Mouse (Mus musculus): Measurements from ENCODE around the gene Ssr4. TPM values are rescaled to one million over a fixed set of nuclear protein-coding genes. Genes with fewer than 3 reads are reported as not detected.
"Not testable (repeated sequence)": the region's sequence is repeated elsewhere in the genome, so short reads cannot be mapped to it uniquely, and the experiment has no call there.

Ssr4 gene
- 290 and 294 TPM in 2 replicates for total RNA-seq (2012; rRNA removed)

DNA sequence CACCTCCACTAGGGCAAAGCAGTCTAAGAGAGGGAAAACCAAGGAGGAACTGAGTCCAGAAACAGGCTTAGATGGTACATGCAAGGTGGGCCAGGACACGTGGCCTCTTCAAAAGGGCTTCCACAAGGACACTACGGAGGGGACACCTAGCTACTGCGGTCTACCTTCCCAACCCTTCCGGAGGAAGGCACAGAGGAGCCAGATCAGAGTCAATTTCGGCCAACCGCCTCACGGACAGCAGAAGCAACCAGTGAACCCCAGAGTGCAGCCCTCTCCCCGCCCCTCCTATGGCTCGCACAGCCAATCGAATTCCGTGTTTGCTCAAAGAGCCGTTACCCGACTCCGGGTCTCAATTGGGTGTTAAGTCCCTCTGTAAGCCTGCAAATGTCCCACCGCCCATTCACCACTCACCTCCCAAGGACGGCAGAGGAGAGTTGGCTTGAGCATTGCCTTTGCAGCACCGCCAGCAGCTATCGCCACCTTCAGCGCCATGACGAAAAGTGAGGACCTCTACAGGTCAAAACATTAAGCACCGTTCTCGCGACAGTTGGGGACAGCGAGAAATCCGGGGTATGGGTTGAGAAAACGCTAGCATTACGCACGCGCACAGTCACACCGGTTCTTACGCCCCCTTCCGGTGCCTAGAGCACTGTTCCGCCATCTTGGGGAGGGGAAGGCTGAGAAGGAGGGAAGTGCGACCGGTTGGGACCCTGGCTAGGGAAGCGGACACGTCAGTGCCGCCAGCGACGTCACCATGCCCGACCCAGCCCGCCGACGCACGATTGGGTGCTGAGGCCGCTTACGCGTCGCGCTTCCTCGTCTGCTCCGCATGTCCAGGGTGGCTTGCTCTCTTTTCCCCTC lies at the start of gene Ssr4, which contains the start of gene Idh3g:
TSS of gene Ssr4 (plus strand) at position 665 of the 861 bp plus-strand sequence.
TSS of gene Idh3g (minus strand) at position 534 of the 861 bp plus-strand sequence.
- in situ Hi-C loops (cut with MboI; ENCODE audit: low sequenced_read_pairs in 2 of 2, unreplicated experiment in 2 of 2), result no loop called here
- peak within 1 kb of the TSS; percentile 97 for H3K9ac ChIP-seq (ENCODE audit: insufficient read depth, low read depth, low read length, poor library complexity, severe bottlenecking)
- H3K4me3 ChIP-seq (ENCODE audit: insufficient read depth in 1 of 2, low read depth in 1 of 2, low read length in 2 of 2, poor library complexity in 1 of 2, severe bottlenecking in 1 of 2), result peak within 1 kb of the TSS; percentile 89 to 92
- H3K27ac ChIP-seq (ENCODE audit: insufficient read depth, low read depth, low read length, poor library complexity, severe bottlenecking), result peak within 1 kb of the TSS; percentile 95
- H3K9me3 ChIP-seq (ENCODE audit: control insufficient read depth, insufficient read depth, low read depth, low read length), result no peaks in the 10 kb centered on the region
- H3K4me1 ChIP-seq (ENCODE audit: control insufficient read depth in 2 of 2, insufficient read depth in 2 of 2, low read length in 2 of 2, poor library complexity in 1 of 2), result peaks cover 2 to 3% of the 10 kb centered on the region in 2 experiments; a peak in 2 of 4 replicates
- peaks cover 25% of the 10 kb centered on the region for H3K36me3 ChIP-seq (ENCODE audit: control insufficient read depth, insufficient read depth, low read length, poor library complexity, severe bottlenecking)
- peak; percentile 88 for DNase-seq (ENCODE audit: low read depth, low spot score)
- TF ChIP-seq MAFK (IDR thresholded peaks at IDR 0.05; ENCODE audit: insufficient read depth, low read depth, low read length) (no peak), ZNF384 (IDR thresholded peaks at IDR 0.05; ENCODE audit: low read depth, low read length) (no peak), ZC3H11A (IDR thresholded peaks at IDR 0.05; ENCODE audit: borderline replicate concordance, low read depth, low read length) (no peak), CHD2 (IDR thresholded peaks at IDR 0.05; ENCODE audit: low read depth, low read length) (peak; percentile 97), HCFC1 (IDR thresholded peaks at IDR 0.05; ENCODE audit: borderline replicate concordance, insufficient read depth, low read length) (peak; percentile 69; the same call in 1 of the 2 replicates)

DNA sequence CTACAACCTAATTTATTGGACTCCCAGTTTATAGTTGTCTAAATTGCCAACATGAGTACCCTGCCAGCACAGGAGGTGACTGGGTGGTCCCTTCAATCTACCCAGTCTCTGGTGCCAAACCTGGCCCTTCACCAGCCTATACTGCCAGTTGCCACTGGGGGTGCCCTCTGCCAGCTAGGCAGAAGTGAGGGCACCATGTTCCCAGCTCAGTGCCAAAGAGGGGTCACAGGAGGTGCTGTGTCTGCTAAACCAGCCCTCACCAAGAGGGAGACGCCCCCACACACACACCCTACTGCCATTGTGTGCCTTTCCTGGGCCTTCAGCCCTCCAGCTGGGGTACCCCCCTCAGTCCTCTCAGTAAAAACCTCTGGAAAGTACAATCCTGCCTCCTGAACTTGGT lies 48.7 kb upstream of the Ssr4 start:
- peak overlapping the region; percentile 94 for H3K27ac ChIP-seq (ENCODE audit: insufficient read depth, low read depth, low read length, poor library complexity, severe bottlenecking)
- TF ChIP-seq ZNF384 (IDR thresholded peaks at IDR 0.05; ENCODE audit: low read depth, low read length) (no peak), ZC3H11A (IDR thresholded peaks at IDR 0.05; ENCODE audit: borderline replicate concordance, low read depth, low read length) (no peak), MAFK (IDR thresholded peaks at IDR 0.05; ENCODE audit: insufficient read depth, low read depth, low read length) (no peak), HCFC1 (IDR thresholded peaks at IDR 0.05; ENCODE audit: borderline replicate concordance, insufficient read depth, low read length) (no peak), CHD2 (IDR thresholded peaks at IDR 0.05; ENCODE audit: low read depth, low read length) (no peak)
- in situ Hi-C loops (cut with MboI; ENCODE audit: low sequenced_read_pairs in 2 of 2, unreplicated experiment in 2 of 2), result no loop called here

DNA sequence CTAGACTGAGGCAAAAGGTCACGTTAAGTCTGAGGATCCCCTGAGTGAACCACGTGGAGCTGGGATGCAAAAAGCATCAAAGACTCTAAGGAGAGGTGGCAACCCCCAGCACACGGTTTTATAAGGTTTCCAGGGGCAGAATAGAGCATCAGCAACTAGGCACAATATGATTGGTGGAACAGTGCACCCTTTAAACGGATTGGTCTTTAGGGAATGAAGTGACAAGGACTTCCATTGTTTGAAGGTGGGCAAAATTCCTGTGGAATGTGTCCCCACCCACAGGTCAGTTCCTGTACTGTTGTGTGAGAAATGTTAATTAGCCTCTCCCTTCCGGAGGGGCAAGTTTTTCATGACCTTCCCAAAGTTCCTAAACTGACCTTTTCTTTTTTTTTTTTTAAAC lies 47.7 kb upstream of the Ssr4 start:
- Histone ChIP-seq H3K27ac (ENCODE audit: insufficient read depth, low read depth, low read length, poor library complexity, severe bottlenecking) (peak overlapping the region; percentile 94), H3K9me3 (ENCODE audit: control insufficient read depth, insufficient read depth, low read depth, low read length) (no peaks in the 10 kb centered on the region), H3K4me1 (ENCODE audit: control insufficient read depth in 2 of 2, insufficient read depth in 2 of 2, low read length in 2 of 2, poor library complexity in 1 of 2) (peaks cover 5 to 13% of the 10 kb centered on the region in 2 experiments; a peak in 3 of 4 replicates), H3K4me3 (ENCODE audit: insufficient read depth in 1 of 2, low read depth in 1 of 2, low read length in 2 of 2, poor library complexity in 1 of 2, severe bottlenecking in 1 of 2) (no peak overlapping the region), H3K9ac (ENCODE audit: insufficient read depth, low read depth, low read length, poor library complexity, severe bottlenecking) (peak overlapping the region; percentile 54; the same call in 1 of the 2 replicates), H3K36me3 (ENCODE audit: control insufficient read depth, insufficient read depth, low read length, poor library complexity, severe bottlenecking) (no peaks in the 10 kb centered on the region)
- DNase-seq (ENCODE audit: low read depth, low spot score), result no peak
- in situ Hi-C loops (cut with MboI; ENCODE audit: low sequenced_read_pairs in 2 of 2, unreplicated experiment in 2 of 2), result no loop called here
- TF ChIP-seq ZNF384 (IDR thresholded peaks at IDR 0.05; ENCODE audit: low read depth, low read length), result no peak
- no peak for TF ChIP-seq MAFK (IDR thresholded peaks at IDR 0.05; ENCODE audit: insufficient read depth, low read depth, low read length)
- no peak for TF ChIP-seq HCFC1 (IDR thresholded peaks at IDR 0.05; ENCODE audit: borderline replicate concordance, insufficient read depth, low read length)
- TF ChIP-seq CHD2 (IDR thresholded peaks at IDR 0.05; ENCODE audit: low read depth, low read length), result 0 out of 2 replicates have a peak, but pooled peaks have one; percentile 8

More for the DNA sequence above, 48.7 kb upstream of the Ssr4 start:
- Histone ChIP-seq H3K4me3 (ENCODE audit: insufficient read depth in 1 of 2, low read depth in 1 of 2, low read length in 2 of 2, poor library complexity in 1 of 2, severe bottlenecking in 1 of 2) (no peak overlapping the region), H3K9ac (ENCODE audit: insufficient read depth, low read depth, low read length, poor library complexity, severe bottlenecking) (peak overlapping the region; percentile 54; the same call in 1 of the 2 replicates), H3K36me3 (ENCODE audit: control insufficient read depth, insufficient read depth, low read length, poor library complexity, severe bottlenecking) (no peaks in the 10 kb centered on the region), H3K9me3 (ENCODE audit: control insufficient read depth, insufficient read depth, low read depth, low read length) (no peaks in the 10 kb centered on the region), H3K4me1 (ENCODE audit: control insufficient read depth in 2 of 2, insufficient read depth in 2 of 2, low read length in 2 of 2, poor library complexity in 1 of 2) (peaks cover 5 to 13% of the 10 kb centered on the region in 2 experiments; a peak in 3 of 4 replicates)
- DNase-seq (ENCODE audit: low read depth, low spot score), result no peak

DNA sequence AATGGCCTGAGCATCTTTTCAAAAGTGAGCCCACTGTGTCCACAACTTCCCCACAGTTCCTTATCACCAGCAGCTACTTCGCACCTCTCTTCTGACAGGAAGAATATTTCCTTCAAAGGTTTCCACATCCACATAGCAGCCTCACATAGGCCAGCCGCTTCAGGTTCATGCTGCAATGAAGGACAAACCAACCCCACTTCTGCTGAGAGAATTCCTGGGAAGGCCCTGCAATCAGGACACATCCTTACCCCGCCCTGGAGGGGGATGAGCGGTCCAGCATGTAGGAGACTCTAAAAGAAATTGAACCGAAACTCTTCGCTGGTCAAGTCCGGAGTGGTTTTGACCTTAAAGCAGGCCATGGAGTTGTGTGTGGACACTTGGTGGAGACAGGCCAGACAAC lies 47.0 kb upstream of the Ssr4 start:
- H3K9ac ChIP-seq (ENCODE audit: insufficient read depth, low read depth, low read length, poor library complexity, severe bottlenecking); DNase-seq (ENCODE audit: low read depth, low spot score); in situ Hi-C loops (cut with MboI; ENCODE audit: low sequenced_read_pairs in 2 of 2, unreplicated experiment in 2 of 2); H3K36me3 ChIP-seq (ENCODE audit: control insufficient read depth, insufficient read depth, low read length, poor library complexity, severe bottlenecking); H3K9me3 ChIP-seq (ENCODE audit: control insufficient read depth, insufficient read depth, low read depth, low read length): not testable (repeated sequence)
- peaks cover 5 to 13% of the 10 kb centered on the region in 2 experiments; a peak in 3 of 4 replicates for H3K4me1 ChIP-seq (ENCODE audit: control insufficient read depth in 2 of 2, insufficient read depth in 2 of 2, low read length in 2 of 2, poor library complexity in 1 of 2)
- peak overlapping the region; percentile 79 for H3K27ac ChIP-seq (ENCODE audit: insufficient read depth, low read depth, low read length, poor library complexity, severe bottlenecking)
- peak overlapping the region in 1 of 2 experiments; percentile 12; a peak in 1 of 4 replicates for H3K4me3 ChIP-seq (ENCODE audit: insufficient read depth in 1 of 2, low read depth in 1 of 2, low read length in 2 of 2, poor library complexity in 1 of 2, severe bottlenecking in 1 of 2)

Measured in ES-E14 (cell line).